Mouse (Mus musculus) heart, adult 11 months (tissue): ENCODE measurements around the gene Fam149b.
"Not testable (repeated sequence)": the region's sequence is repeated elsewhere in the genome, so short reads cannot be mapped to it uniquely, and the experiment has no call there.

ENCODE experiments used
- DNase-seq: peaks from one replicate; pipeline ENCODE4 v3.0.0; 2022

The Fam149b gene

DNA sequence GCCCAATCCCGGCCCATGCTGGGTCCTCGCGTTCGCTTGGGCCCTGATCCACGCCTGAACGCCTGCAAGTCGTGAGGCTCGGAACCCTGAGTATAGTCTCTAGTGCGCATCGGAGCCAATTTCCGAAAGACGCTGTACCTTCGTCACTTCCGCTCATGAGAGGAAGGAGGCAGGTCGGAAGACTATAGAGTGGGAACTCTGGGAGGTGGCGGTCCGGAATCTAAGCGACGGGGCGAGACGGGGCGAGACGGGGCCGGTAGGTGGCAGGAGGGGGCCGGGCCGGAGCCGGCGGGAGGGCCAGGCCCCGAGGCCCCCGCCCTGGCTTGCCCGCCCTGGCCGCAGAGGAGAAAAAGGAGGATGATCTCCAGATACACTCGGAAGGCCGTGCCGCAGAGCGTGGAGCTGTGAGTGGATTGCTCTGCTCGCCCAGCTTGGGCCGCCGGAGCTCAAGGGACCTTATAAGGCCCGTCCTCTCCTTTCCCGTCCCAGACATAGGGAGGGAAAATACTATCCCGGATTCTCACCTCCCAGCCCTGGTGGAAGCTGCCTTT lies at the start of gene Fam149b, which contains the start of gene Ecd:
TSS of gene Fam149b (plus strand) at position 172 of the 551 bp plus-strand sequence.
TSS of gene Ecd (minus strand) at position 131 of the 551 bp plus-strand sequence.
- DNase-seq: peak; percentile 99

DNA sequence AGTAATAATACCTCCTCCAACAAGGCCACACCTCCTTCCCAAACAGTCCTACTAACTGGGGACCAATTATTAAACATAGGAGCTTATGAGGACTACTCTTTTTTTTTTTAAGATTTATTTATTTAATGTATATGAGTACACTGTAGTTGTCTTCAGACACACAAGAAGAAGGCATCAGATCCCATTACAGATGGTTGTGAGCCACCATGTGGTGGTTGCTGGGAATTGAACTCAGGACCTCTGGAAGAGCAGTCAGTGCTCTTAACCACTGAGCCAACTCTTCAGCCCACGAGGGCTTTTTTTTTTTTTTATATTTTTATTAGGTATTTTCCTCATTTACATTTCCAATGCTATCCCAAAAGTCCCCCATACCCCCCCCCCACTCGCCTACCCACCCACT lies 42.9 kb upstream of the Fam149b start:
- not testable (repeated sequence) for DNase-seq

DNA sequence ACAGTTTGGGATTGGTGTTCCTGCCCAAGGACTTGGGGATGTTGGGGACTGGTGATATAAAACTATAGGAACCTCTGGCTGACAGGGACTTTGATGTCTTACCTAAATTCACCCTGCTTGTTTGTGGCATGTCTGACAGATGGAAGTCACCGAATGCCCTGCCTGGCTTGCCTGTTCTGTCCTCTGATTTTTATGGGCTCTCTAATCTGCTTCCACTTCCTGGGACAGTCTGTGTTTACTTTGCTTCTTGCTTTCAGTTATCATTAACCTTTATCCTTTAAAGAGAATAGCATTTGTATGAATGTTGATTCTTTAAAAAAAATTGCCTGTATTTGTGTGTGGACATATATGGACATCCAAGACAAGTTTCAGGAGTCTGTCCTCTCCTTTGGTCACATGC lies 32.8 kb upstream of the Fam149b start:
- no peak for DNase-seq

DNA sequence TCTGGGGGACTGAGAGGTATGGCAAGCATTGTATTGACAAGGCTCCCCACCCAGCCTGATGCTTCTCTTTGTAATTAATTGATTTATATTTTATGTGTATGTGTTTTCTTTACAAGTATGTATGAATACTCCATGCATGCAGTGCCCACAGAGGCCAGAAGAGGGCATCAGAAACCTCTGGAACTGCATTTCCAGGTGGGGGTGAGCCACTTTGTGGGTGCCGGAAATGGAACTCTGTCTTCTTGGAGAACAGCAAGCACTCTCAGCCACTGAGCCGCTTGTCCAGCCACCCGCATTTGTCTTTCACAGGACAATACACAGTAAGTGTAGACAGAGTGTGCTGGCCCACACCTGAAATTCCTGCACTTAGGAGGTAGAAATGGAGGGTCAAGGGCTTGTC lies 28.5 kb upstream of the Fam149b start:
- DNase-seq: no peak

DNA sequence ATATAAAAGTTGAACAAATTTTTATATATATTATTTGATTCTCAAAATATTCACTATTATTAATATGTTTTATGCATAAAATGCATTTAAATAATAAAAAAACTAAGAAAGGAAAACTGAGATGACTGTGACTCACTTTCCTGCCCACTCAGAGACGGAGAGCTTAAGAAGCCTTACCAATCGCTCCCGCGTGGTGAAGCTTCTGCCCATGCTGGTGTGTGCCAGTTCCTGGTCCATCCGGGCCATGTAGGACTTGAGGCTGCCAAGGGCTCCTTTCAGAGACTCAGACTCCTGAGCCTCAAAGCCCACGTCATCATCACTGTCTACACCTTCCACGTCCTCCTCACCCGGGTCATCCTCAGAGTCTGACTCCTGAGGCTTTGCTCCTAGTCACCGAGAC lies 23.8 kb upstream of the Fam149b start:
- DNase-seq: no peak

DNA sequence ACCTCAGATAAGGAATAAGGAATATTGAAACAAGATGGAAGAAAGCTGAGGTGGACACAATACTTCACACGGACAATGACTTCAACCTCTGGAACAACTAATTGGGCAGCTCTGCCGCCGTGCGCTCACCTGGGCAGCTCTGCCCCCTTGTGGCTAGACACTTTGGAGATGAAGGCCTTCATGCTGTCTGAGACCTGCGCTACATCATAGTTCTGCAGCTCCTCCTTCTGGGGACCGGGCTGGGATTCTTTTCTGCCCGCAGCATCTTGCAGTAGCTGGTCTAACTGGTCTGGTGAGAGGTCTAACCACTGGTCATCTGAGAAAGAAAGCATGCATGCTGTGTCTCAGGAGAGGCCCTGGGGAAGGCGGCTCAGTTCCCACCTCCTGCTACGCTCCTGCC lies 19.5 kb upstream of the Fam149b start:
- DNase-seq: no peak

DNA sequence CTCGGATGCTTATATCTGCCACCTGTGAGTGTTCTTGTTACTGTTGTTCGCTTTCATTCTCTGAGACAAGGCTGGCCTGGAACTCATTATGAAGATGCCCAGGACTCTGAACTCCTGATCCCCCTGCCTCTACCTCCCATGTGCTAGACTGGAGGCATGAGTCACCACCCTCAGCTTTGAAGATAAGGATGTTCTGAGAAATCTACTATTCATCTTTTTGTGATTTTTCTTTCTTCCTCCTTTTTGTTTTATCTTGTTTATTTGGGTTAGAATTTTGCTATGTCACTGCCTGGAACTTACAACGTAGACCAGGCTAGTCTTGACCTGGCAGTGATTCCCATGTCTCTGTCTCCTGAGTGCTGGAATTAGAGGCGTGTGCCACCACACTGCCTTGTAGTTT lies 16.6 kb upstream of the Fam149b start:
- peak; percentile 29 for DNase-seq

DNA sequence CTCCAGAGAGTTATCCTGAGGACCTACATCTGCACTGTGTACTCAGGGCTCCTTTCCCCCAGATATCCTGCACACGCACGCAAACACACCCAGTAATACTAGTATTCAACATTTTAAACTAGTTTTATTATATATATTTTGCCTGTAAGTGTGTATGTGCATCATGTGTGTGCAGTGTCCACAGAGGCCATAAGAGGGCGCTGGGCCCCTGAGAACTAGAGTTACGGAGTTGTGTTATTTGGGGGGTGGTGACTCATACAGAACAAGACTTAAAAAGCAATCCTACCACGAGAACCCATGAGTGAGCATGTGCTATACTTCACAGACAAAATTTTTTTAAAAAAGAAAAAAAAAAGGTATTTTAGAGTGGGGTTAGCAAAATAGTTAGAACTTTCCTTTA lies 8.5 kb upstream of the Fam149b start:
- DNase-seq: no peak

DNA sequence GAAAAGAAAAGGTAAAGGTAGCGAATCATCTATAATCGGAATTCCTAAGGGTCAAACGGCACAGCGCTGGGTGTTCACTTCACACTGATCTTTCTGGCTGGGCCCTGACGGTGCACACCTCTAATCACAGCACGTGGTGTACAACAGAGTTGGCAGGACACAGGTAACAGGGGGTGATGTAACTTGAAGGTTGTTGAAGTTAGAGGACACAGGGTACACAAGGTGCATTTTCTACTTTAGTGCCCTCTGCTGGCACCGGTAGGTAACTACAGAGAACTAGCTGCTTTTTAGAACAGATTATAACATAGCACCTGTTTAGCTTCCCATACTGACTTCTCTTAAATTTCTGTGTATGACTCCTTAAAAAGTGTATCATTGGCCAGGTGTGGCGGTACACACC lies 7.8 kb upstream of the Fam149b start:
- no peak for DNase-seq

DNA sequence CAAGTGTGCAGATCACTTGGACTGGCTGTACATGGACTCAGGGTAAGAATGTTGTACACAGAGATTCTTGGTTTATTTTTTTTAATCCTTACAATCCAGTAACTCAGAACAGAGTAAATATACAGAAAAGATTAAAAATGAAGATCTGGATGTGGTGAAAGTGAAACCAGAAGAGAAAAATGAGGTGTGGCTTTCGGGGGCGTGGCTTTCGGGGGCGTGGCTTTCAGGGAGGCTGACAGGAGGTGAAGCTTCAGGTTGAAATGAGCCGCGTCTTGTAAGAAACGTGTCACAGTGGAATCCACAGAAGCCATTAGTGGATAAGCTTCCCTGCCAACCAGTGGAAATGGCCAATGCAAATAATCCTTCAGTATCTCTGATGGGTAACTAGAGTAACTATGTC lies 7.1 kb upstream of the Fam149b start:
- no peak for DNase-seq

DNA sequence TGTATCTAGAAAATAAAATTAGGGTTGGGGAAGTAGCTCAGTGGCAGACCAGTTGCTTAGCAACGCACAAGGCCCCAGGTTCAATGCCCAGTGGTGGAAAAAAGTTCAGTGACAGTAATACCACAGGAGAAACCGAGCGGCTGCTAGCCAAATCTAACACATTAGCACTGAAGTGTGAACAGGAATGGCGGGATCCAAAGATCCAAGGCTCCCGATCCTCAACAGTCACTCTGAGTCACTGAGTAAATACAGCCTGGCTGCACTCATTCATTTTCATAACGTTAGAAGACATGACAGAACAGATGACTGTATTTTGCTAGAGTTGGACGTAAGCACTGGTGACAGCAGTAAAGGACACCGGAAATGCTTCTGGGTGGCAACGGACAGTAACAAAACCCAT lies 2.1 kb upstream of the Fam149b start:
- DNase-seq: peak; percentile 85

DNA sequence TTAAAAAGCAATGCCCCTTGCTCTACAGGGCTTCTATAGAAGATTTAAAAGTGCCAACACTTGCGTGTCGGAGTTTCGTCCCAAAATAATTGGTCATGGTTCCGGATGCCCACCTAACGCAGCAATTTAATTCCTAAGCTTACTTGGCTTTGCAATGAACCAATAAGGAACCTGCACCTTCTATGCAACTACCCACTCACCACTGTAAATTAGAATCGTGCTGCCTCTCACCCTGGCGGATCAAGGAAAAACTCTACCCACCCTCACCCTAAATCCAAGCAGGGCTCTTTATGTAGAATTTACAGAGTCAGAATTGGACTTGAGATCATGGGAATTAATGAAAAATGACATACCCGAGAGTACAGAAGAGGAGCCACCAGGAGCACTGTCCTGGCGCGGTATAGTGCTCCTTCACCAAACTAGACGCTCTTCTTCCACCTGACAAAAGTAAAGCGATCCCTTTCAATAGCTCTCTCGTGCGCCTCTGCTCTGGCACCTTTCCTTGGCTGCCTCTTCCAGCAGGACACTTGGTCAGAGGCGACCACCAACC lies 446 bp upstream of the Fam149b start:
- DNase-seq: no peak

DNA sequence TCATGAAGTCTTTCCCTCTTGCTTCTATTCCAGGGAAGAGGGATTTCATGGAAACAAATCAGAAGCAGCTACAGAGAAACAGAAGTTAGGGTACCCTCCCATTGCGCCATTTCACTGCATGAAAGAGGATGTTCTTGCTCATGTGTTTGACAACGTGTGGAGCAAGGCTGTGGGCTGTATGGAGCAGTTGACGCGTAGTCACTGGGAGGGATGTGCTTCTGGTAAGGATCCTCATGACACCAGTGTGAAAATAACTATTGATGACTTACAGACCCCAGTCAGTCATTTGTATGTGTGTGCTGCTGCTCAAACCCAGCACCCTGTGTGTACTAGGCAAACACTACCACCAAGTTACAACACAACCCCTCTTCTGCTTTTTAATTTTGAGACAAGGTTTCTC lies 15.3 kb downstream of the Fam149b start:
- no peak for DNase-seq

DNA sequence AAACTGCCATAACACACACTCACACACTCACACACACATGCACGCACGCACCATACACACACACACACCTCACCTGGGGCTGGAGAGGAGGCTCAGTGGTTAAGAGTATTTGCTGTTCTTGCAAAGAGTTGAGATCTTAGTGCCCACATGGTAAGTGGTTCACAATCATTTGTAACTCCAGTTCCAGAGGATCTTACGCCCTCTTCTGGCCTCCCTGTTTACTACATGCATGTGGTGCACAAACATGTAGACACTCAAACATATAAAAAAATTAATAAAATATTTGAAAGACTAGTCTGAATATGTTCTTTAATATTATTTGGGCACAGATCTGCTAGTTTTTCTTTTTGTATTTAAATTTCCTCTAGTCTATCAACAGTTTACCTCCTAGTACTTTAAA lies 20.3 kb downstream of the Fam149b start:
- DNase-seq: peak; percentile 29

DNA sequence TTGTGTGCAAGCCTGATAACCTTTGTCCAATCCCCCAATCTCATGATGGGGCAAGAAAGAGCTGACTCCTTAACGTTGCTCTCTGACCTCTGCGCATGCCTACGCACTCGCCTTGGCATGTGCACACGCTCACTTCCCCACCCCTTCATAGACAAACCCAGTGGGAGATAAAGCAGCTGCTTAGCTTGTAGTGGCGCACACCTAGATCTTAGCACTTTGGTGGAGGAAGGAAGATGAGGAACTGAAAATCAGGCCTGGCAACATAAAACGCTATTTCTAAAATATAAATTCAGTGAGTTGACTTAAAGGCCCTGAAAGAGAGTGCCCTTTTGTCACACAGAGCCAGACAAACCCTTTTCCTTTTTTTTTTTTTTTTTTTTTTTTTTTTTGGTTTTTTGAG lies 22.8 kb downstream of the Fam149b start:
- no peak for DNase-seq

DNA sequence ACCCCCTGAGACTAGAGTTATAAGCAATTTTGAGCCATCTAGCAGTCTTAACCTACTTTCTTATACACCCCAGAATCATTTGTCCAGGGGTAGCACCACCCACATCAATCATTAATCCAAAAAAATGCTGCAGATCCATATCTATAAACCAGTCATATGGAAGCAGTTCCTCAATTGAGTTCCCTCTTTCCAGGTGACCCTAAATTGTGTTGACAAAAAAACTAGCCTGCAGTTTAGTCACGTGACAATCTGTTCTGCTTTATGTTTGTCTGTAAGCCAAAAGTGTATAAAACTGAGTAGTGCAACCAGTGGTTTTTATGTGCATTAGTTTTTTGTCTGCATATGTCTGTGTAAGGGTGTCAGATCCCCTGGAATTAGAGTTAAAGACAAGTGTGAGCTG lies 23.9 kb downstream of the Fam149b start:
- no peak for DNase-seq

DNA sequence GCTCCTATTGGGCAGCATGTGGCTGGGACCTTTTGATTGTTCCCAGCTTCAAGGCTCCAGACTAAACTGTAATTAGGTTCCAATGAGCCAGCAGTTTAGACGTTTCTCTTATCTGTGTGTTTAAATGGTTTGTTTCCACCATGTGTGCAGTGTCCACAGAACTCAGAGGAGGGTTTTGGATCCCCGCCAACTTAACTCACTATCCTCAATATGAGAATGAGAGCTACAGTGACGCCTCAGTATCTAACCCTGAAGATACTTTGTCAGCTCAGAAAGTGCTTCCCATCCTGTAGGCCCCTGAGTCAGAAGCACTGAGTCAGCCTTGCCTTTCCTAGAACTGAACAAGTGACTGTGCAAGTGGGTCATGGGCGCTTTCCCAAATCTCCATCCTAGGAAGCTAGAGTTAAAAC lies 29.2 kb downstream of the Fam149b start:
- DNase-seq: no peak

DNA sequence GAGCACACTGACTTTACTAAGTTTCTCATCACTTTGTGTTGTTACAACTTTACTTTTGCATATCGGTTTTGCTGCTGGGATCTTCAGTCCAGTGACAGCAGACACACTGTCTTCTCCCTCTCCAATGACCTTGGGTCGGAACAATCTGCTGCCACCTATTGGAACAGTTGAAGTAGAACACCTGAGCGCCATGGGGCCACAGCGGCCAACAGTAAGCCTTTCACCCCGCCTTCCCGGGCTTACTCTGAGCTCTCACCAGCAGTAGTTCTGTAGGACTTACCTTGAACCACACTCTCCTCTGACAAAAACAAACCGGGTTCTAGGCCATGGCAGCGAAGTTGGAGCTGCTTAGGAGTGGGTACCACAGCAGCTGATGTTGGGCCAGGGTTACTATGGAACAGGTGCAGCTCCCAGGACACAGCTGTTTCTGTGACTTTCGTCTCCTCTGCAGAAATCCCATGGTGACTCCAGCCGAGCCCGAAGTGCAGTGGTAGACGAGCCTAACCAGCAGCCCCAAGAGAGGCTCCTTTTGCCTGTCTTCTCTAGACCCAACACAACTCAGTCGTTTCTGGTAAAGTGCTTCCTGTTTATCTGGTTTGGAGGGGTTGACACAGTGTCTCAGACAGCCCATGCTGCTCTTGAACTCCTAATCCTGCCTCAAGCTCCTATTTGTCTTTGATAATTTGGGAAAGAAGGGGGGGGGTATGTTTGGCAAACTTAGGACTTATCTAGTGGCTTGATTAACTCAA lies 30.5 kb downstream of the Fam149b start:
- no peak for DNase-seq

DNA sequence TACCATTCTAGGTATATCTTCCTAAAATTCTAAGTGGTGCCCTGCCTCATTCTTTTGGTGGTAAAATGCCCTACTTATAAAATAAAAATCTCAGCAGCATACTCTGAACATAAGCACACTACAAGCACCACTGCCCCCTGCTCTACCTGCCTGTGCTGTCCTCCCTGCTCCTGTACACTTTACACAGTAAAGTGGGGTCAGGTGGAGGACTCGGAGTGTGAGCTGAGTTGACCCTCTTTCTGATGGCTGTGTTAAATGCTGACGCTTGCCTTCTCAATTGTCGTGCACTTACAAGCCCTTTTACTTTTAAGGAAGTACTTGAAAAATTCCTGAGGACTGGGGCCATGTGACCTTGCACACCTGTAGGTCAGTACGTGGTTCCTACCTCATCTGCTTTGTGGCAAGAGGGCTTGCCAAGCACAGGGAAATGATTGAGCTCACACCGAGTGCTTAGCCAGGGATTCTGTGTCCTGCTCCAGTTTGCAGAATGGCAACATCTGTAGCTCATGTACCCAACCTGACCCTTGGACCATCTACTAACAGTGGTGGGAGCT lies 31.2 kb downstream of the Fam149b start:
- DNase-seq: no peak

DNA sequence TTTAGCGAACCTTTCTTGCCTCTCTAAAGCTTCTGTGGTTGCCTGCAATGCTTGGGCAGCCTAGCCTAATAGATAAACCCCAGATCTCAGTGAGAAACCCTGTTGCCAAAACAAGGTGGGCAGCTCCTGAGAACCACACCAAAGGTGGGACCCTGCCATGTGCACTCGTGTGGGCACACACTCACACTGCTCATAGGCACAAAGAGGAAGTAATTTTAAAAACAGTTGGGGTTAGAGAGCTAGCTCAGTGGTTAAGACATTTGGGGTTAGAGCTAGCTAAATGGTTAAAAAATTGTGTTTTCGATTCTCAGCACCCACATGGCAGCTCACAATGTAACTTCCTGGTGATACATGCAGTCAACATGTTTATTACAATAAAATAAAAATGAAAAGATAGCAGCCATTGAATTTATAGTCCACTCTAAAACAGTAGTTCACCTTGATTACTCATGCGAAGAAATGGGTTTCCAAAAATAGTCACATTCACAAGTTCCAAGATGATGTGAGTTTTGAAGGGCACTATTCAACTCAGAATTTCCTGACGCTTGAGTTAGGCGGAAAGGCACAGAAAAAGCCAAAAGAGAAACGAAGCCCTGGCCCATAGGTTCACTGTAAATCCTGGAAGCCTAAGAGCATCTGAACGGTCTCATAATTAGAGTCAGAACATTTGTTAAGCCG lies 31.9 kb downstream of the Fam149b start:
- no peak for DNase-seq

DNA sequence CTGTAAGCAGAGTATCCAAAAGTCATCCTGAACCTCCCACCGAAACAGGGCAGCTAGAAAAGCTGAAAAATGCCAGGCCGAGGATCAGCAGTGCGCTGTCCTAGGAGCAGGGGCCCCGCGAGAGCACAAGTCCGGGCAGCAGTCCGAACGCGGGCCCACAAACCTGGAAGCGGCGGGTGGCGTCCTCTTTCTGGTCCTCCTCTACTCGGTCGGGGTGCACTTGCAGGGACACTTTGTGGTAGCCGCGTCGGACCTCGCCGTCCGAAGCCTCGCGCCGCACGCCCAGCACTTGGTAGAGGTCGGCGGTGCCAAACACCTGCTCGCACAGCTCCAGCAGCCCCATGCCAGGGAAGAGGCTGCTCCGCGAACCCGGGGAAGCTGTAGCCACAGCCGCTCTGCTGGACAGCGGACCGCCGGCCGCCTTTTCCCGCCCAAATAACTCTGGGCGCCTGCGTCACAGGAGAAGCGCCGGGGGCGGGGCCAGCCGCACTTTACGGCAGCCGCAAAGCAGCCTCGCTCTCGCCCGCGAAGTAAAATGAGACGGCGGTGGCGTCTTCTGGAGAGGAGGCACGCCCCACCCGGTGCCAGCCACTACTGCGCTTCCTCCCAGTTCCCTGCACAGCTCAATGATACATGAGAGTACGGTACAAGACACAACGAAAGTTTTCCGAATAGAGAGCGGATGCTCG lies 40.6 kb downstream of the Fam149b start, which contains the start of gene Dnajc9:
TSS of gene Dnajc9 (minus strand) at position 470 of the 689 bp plus-strand sequence.
- DNase-seq: peak; percentile 99

DNA sequence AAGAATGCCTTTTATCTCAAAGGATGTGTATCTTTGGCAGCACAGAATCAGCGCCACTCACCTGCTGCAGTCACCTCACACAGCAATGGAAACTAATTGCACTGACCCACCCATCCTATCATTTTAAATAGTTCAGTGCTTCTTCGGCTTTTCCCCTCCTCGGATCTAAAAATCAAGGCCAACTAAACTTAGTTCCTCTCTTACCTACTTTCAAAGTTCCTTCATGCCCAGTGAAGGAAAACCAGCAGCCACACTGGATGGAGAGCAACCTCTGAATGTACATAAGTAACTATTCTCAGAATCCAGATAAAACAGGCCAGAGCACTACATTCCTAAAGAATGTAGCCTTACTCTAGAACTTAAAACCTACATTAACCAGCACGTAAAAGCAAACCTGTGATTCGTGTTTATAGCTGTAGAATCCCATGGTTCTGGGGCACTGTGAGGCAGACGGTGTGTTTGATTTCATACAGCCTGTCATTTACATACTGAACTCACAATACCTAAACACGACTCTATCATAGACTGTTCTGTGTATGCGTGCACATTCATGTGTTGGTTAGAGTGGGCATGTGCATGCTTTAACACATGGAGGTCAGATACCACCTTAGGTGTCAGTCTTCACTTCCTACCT lies 41.6 kb downstream of the Fam149b start:
- DNase-seq: no peak
